Mouse (Mus musculus) ES-E14 (cell line): ENCODE measurements at regions not wholly inside any gene's neighbourhood (a gene's known extent, or its start where the extent isn't known, plus 50 kb on each side); places are given as distances from the start of the nearest gene placed in this dataset.

Source experiments
- CHD2 ChIP-seq: IDR thresholded peaks from 2 replicates; pipeline ENCODE4 v1.6.1; 2014; ENCODE audit warnings: mild to moderate bottlenecking, low read depth, low read length, inconsistent platforms
- HCFC1 ChIP-seq: IDR thresholded peaks from 2 replicates; pipeline ENCODE4 v1.6.1; 2012; ENCODE audit warnings: low read length, inconsistent platforms, borderline replicate concordance; ENCODE audit not compliant: insufficient read depth
- ZC3H11A ChIP-seq: IDR thresholded peaks from 2 replicates; pipeline ENCODE4 v1.6.1; 2012; ENCODE audit warnings: low read depth, mild to moderate bottlenecking, inconsistent platforms, low read length, borderline replicate concordance
- ZNF384 ChIP-seq: IDR thresholded peaks from 2 replicates; pipeline ENCODE4 v1.6.1; 2012; ENCODE audit warnings: low read depth, low read length, inconsistent platforms

DNA sequence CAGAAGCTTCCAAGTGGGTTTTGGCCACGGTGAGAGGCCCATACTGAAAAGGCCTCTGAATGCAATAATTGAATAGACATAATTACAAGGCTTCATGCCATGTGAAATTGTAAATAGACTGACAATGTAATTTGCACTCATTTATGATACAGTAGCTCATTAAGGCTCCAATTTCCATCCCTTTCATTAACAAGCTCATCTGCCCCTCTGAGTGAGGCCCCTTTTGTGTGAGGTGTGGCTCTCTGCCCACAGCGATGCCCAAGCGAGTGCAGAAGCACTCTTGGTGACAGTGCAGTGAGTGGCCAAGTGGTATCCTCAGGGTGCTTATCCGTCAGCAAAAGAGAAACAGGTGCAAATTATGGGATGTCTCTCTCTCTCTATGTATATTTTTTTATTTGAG is 415.2 kb downstream of the Tmem132b start:
- TF ChIP-seq CHD2: no peak
- TF ChIP-seq HCFC1: no peak
- no peak for TF ChIP-seq ZNF384
- no peak for TF ChIP-seq ZC3H11A
